Mouse (Mus musculus): ENCODE data around the gene Gm4756.
"Not testable (repeated sequence)": the region's sequence is repeated elsewhere in the genome, so short reads cannot be mapped to it uniquely, and the experiment has no call there.

The Gm4756 gene

GRCm38 (mm10) chr12:72649611-72650330 lies at the start of gene Gm4756:
TSS of gene Gm4756 (minus strand) at chr12:72649661.
- in situ Hi-C loops (cut with MboI; ENCODE audit: low sequenced_read_pairs) = no loop called here

DNA sequence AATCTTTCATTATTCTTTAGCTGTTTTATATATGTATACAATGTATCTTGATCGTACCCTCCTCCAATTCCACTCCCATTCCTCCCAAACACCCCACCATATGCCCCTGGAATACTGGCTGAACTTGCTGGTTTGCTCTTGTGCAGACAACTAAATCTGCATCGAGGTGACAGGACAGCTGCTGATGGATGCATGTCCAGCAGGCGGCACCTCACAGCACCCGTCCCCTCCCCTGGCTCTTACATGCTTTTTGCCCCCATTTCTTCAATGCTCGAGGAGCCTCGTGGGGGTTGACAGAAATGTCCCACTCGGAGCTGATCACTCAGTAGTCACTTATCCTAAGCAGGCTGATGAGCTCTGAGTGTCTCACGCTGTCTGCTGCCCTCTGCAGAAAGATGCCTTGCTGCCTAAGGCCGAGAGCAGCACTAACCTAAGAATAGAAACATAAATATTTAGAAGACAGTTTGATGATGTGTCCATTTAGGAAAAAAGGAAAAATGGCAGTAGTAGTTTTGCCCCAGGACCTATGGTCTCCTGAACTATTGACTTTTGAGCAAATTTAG lies 45.5 kb upstream of the Gm4756 start:
- in situ Hi-C loops (cut with MboI; ENCODE audit: low sequenced_read_pairs) = no loop called here

GRCm38 (mm10) chr12:72694438-72694837 lies 45.0 kb upstream of the Gm4756 start:
- in situ Hi-C loops (cut with MboI; ENCODE audit: low sequenced_read_pairs) = no loop called here

GRCm38 (mm10) chr12:72693895-72694294 lies 44.4 kb upstream of the Gm4756 start:
- in situ Hi-C loops (cut with MboI; ENCODE audit: low sequenced_read_pairs) = no loop called here

- in situ Hi-C loops (cut with MboI; ENCODE audit: low sequenced_read_pairs) = not testable (repeated sequence)
Observed at GRCm38 (mm10) chr12:72688281-72688680, 38.8 kb upstream of the Gm4756 start.

DNA sequence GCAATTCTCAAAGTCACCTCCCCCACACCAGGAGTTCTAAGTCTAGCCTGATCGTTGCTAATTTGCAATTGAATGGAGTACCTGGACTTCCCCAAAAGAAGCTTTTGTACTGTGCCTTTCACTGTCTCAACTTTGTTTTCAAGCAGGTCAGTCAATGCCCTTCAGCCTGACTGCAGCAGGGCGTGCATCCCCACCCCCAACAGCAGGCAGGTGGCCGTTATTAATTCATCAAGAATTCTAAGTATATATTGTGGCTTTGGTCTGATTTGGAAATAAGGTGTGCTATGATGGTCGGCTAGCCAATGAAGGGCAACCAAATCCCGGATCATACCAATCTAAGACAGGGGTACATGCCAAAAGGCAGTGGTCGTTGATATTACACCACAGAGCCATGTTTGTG lies 38.3 kb upstream of the Gm4756 start:
- in situ Hi-C loops (cut with MboI; ENCODE audit: low sequenced_read_pairs) = not testable (repeated sequence)

GRCm38 (mm10) chr12:72686566-72686965 lies 37.1 kb upstream of the Gm4756 start:
- in situ Hi-C loops (cut with MboI; ENCODE audit: low sequenced_read_pairs) = not testable (repeated sequence)

DNA sequence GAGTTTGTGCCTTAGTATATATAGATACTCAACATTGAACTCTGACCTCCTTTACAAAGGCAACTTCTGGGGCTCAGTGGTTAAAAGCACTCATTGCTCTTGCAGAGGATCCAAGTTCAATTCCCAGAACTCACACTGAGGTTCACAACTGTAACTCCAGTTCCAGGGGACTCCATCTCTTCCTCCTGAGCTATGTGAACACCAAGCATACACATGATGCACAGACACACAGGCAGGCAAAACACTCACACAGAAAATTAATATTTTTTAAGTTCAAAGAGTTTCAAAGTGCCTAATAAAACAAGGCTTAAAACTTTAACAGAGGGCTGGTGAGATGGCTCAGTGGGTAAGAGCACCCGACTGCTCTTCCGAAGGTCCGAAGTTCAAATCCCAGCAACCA lies 34.2 kb upstream of the Gm4756 start:
- in situ Hi-C loops (cut with MboI; ENCODE audit: low sequenced_read_pairs) = no loop called here

- in situ Hi-C loops (cut with MboI; ENCODE audit: low sequenced_read_pairs) = no loop called here
Observed at GRCm38 (mm10) chr12:72682511-72683282, 33.2 kb upstream of the Gm4756 start.

- in situ Hi-C loops (cut with MboI; ENCODE audit: low sequenced_read_pairs) = no loop called here
Observed at GRCm38 (mm10) chr12:72681919-72682318, 32.5 kb upstream of the Gm4756 start.

GRCm38 (mm10) chr12:72679635-72680034 lies 30.2 kb upstream of the Gm4756 start:
- in situ Hi-C loops (cut with MboI; ENCODE audit: low sequenced_read_pairs) = no loop called here

DNA sequence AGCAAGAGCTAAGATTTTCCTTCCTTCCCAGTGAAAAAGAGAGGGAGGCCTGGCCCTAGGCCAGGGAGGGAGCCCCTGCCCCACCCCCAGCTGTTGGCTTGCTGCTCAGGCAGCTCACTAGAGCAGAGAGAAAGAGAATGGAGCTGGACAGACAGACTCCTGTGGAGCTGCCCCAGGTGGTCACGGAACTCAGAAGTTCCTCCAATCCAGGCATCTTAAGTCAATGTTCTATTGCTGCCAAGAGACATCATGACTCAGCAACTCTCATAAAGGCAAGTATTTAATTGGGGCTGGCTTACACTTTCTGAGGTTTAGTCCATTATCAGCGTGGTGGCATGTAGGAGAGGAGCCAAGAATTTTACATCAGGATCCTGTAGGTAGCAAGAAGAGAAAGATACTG lies 25.4 kb upstream of the Gm4756 start:
- in situ Hi-C loops (cut with MboI; ENCODE audit: low sequenced_read_pairs) = no loop called here

DNA sequence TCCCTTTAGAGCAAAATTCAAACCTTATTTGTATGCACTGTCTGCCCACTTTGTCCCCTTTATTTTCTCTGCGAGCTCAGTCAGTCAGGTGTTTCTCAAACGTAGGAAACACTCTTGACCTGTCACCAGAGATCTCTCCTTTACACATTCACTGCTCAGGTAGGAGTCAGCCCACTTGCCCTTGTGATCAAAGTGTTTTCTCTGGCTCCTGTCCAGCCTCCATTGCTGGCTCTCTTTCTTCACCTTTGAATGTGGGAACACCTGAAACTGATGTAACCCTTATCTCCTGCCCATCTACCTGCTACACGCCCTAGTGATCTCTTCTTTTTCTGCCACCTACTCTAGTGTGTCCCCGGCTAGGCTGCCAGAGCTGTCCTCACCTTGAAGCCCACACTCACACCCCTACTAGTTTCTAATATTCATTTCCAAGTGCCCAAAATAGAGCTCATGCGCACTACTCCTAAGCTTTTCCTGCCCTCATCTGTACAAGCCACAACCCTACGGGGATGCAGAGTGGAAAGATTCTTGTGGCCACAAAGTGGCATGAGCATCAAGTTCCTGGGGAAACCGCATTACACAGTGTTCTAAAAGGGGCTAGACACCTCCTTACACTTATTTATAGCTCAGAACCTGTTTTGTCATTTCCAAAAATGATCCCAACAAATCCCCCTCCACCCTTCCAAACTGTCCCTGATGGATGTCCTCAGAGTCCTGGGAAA lies 24.8 kb upstream of the Gm4756 start:
- in situ Hi-C loops (cut with MboI; ENCODE audit: low sequenced_read_pairs) = no loop called here

GRCm38 (mm10) chr12:72671516-72672135 lies 22.2 kb upstream of the Gm4756 start:
- in situ Hi-C loops (cut with MboI; ENCODE audit: low sequenced_read_pairs) = no loop called here

DNA sequence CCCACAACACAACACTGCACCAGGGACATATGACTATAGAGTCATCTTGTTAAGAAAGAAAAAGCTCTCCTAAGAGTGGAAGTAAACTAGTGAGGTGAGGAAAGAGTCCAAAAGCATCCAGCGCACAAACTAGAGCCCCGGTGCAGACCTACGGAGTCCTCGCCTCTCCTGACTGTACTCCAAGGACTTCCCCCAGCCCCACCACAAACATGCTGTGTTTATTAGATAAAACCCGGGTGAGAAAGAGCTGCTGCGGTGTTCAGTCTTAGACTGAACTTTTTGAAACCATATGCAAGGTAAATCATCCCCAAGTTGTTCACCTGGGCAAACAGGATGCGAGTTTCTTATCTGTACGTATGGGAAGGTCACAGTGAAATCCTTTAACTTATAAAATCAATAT lies 21.5 kb upstream of the Gm4756 start:
- in situ Hi-C loops (cut with MboI; ENCODE audit: low sequenced_read_pairs) = no loop called here

GRCm38 (mm10) chr12:72667868-72668469 lies 18.5 kb upstream of the Gm4756 start:
- in situ Hi-C loops (cut with MboI; ENCODE audit: low sequenced_read_pairs) = no loop called here

DNA sequence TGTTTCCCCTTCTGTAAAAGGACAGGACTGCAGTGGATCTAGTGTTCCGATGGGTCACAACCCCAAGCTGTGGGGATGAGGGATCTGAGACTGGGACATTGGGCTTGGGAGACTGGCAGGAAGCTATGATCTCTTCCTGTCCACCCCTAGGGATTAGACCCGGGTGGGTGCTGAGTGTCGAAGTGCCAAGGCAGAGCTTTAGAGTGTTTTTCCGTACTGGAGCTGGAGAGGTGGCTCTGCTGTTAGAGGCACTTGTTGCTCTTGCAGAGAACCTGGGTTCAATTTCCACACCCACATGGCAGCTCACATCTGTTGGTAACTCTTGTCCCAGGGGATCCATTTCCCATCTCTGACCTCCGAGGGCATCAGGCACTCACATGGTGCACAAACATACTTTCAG lies 16.6 kb upstream of the Gm4756 start:
- in situ Hi-C loops (cut with MboI; ENCODE audit: low sequenced_read_pairs) = no loop called here

DNA sequence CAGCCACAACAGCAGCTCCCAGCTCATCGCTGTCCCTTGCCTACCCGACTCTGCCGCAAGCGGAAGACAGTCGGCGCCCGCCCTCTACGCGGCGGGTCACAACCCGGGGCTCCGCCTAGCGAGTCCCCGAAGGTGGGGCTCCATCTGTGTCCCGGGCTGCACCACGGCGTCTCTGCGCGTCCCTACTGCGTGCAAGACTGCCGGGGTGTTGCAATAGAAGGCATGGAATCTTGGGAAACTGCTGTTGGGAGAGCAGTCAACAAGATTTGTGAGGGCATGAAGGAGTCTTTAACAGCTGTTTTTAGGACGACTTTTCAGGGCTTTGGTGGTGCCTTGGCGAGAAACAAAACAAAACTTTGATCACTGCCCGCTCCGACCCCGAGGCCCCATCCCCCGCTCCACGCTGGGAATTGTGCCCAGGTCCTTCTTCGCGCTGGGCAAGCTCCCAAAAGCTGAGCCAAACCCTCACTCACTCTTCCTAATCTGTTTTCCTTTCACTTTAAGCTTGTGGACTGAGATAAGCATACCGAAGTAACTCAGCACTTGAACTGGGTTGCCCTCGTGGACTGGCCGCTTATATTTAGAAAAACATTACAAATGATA lies 15.4 kb upstream of the Gm4756 start, which contains the start of gene Dhrs7:
Gene Dhrs7 (minus strand): TSS at position 175 of the 603 bp plus-strand sequence.
- in situ Hi-C loops (cut with MboI; ENCODE audit: low sequenced_read_pairs) = no loop called here

- in situ Hi-C loops (cut with MboI; ENCODE audit: low sequenced_read_pairs) = no loop called here
Observed at GRCm38 (mm10) chr12:72664020-72664734, 14.7 kb upstream of the Gm4756 start.

Data from CH12F3 (cell line).